Mouse (Mus musculus) left cerebral cortex, postnatal 4 days (tissue): Measurements from ENCODE around the gene Irgc1. TPM values are rescaled to one million over a fixed set of nuclear protein-coding genes. Genes with fewer than 3 reads are reported as not detected.

Source experiments
- DNase-seq: peaks from one replicate; pipeline ENCODE4 v3.0.0-alpha.2; 2022
- intact Hi-C: fragments of 180-260 bp; cut with DNase I; formaldehyde crosslinking; loops from one replicate; pipeline ENCODE4 v1.15.1; 2025
- total RNA-seq, 2 experiments: library from RNA; stranded (reverse); gene quantifications; 2 replicates each; pipeline ENCODE4 v1.2.3; 2021

The Irgc1 gene
- total RNA-seq, 2 experiments from 2014 or later = not detected

GRCm38 (mm10) chr7:24472937-24473336 lies 20.8 kb upstream of the Irgc1 start:
- intact Hi-C loops = no loop called here
- DNase-seq = no peak

- no peak for DNase-seq
- intact Hi-C loops = no loop called here
Measured at GRCm38 (mm10) chr7:24472442-24472841, 20.3 kb upstream of the Irgc1 start.

DNA sequence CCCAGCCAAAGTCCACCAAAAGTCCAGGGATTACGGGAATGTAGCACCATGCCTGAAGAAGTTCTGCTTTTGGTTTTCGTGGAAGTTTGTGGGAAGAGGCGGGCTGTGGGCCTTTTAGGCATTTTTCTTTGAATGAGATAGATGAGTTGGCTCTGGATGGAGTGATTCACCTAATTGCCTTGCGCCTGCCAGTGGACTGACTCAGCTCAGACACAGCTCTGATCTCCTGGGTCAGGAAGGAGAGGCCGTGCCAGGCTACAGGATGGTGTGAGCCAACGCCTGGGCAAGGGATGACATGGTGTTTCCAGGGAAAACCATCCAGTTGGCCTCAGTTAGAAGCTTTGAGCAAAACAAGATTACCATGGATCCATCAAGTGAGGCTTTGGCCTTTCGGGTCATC lies 18.3 kb upstream of the Irgc1 start:
- intact Hi-C loops = no loop called here

DNA sequence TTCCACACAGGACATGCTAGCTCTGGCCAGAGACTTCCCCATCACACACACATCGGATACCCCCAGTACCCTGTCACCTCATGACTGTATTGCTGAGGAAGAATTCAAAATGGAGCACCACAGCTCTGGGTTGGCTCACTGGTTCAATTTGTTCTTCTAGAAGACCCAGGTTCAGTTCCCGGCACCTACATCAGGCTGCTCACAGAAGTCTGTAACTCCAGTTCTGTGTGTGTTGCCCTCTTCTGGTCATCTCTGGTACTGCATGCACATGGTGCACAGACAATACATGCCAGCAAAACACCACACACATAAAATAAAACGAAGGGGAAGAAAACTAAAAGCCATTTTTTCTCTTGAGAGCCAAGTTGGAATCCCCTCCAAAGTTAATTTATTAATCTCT lies 17.0 kb upstream of the Irgc1 start:
- intact Hi-C loops = no loop called here
- no peak for DNase-seq

More for the DNA sequence above, 18.3 kb upstream of the Irgc1 start:
- DNase-seq = no peak

- intact Hi-C loops = no loop called here
- no peak for DNase-seq
Measured at GRCm38 (mm10) chr7:24467886-24468285, 15.8 kb upstream of the Irgc1 start.

GRCm38 (mm10) chr7:24466835-24467234 lies 14.7 kb upstream of the Irgc1 start:
- DNase-seq = no peak
- intact Hi-C loops = no loop called here

DNA sequence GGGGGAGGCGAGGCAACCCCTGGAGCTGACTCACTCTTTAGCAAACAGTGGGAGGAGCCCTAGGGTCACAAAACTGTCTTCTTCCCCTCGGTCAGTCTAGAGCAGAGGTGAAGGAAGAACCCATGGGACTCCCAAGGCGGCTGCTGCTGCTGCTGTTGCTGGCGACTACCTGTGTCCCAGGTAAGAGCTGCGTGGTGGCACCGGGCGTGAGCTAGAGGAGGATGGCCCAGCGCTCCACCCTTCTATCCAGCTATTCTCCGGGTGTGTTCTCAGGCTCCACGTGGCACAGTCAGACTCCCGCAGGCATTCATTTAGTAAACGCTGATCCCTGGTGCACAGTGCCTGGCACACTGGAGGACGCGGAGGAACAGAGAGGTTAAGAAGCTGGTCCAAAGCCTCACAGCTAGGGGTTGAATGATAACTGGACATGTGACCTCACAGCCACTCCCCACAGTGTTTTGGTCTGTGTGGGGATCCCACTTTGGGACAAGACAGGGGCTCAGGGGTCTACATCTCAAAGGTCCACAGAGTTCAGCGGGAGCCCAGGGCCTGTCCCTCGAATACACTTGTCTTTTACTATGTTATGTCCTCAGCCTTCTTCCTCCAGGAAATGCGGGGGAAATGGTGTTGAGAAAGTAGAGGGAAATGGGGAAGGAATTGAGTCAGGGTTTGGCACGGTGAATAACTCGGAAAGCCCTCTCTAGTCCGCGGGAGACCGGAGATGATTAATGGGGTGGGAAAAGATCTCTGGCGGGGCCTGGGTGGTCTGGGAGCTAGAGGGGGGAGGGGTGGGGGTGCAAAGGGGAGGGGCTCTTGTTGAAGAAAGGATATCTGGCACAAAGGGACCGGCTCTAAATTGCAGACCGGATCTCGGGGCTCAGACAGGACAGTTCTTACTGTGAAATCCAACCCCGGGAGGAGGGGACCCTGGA lies 10.6 kb upstream of the Irgc1 start, which contains the start of gene Plaur:
Gene Plaur, plus strand, starts transcription at position 97 of the 932 bp plus-strand sequence.
- intact Hi-C loops = no loop called here
- no peak for DNase-seq

- intact Hi-C loops = no loop called here
- no peak for DNase-seq
Measured at GRCm38 (mm10) chr7:24461376-24462051, 9.4 kb upstream of the Irgc1 start.

DNA sequence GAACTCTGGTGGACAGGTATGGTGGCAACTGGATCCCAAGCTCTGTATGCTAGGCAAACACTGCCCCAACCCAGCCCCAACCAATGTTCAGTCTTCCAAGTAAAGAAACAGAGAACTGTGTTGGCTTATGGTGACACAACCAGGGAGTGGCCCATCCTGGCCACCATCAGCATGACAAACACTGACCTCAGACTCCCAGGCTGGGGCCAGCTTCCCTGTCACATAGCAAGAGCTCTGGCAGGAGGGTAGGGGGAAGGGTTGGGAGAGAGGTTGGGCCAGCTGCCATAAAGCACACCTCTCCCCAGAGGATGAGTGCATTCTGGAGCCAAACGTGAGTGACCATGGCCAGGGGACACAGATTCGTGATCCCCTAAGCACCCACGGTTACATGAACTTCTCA lies 7.7 kb upstream of the Irgc1 start:
- intact Hi-C loops = no loop called here

DNA sequence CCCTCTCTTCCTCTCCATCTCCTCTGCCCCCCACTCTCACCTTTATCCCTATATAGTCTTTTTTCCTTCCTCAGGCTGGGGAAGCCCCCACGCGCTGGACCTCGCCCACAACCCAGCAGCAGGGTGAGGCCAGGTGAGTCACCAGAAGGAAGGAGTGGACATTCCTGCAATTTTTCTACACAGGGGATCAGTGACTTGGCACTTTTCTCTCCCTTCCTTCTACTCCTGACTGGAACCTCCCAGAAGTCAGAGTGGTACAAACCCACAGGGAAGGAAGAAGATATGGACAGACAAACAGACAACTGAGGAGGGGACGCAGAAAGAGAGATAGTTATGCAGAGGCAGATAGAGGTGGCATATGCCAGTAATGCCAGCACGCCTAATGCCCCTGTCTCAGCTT lies 7.3 kb upstream of the Irgc1 start:
- intact Hi-C loops = no loop called here
- no peak for DNase-seq

More for the DNA sequence above, 7.7 kb upstream of the Irgc1 start:
- no peak for DNase-seq

DNA sequence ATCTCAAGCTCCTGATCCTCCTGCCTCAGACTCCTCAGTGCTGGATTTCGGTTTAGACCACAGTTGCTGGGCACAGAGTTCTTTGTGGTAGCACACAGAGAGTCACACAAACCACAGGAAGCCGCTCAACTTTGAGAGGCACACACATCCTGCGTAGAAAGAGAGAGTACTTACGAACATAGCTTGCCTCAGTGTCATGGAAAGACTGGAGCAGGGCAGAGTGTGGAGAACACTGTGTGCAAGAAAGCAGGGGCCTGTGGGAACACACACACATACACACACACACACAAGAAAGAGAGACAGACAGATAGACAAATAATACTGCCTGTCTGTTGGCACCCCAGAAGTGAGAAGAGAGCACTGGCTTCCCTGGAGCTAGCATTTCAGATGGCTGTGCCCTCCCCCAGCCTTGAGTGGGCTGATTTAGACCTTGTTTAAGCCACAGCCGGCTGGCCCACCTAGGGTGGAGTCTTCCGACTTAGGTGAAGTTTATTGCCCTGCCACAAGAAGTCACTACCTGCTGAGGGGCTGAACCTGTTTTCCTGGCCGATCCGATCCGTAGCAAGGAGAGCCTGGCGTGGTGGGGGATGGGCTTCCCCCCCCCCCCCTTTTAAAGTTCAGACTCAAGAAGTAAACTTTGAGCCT lies 5.8 kb upstream of the Irgc1 start:
- intact Hi-C loops = no loop called here
- DNase-seq = no peak

- no peak for DNase-seq
- intact Hi-C loops = no loop called here
Measured at GRCm38 (mm10) chr7:24455726-24456125, 3.6 kb upstream of the Irgc1 start.

- intact Hi-C loops = no loop called here
- no peak for DNase-seq
Measured at GRCm38 (mm10) chr7:24454199-24454598, 2.1 kb upstream of the Irgc1 start.

- intact Hi-C loops = no loop called here
- no peak for DNase-seq
Measured at GRCm38 (mm10) chr7:24450585-24451017, 1.5 kb downstream of the Irgc1 start.

DNA sequence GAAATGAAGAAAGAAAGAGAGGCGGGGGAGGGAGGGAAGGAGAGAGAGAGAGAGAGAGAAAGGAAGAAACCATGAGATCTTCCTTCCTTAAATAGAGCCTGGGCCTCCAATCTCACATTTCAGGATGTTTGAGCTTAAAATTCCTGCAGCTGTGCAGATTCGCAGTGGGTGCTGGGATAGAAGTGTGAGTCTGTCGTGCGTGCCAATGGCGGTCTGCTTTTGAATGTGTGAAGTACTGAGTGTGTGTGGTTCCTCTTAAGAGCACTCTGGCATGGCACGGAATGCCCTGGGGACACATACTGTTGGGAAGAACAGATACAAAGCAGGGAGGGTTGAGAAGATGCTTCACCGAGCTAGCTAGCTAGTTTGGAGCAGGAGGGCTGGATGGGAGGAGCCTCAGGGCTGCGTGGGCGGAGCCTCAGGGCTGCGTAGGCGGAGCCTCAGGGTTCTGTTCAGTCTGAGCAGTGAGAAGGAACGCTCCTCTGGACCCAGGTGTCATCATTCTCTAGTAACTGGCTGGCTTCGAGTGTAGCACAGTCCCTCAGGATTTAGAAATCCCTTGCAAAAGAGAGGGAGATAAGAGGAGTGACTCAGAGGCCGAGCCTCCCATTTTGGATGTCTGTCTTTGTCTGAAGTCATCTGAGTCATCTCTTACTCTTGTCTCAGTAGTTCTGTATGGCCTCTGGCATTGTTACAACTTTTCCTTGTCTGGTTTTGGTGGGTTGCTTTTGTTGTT lies 3.1 kb downstream of the Irgc1 start:
- intact Hi-C loops = no loop called here
- DNase-seq = no peak

GRCm38 (mm10) chr7:24446697-24447340 lies 5.3 kb downstream of the Irgc1 start:
- no peak for DNase-seq

GRCm38 (mm10) chr7:24445266-24445926 lies 6.7 kb downstream of the Irgc1 start:
- intact Hi-C loops = no loop called here

More at GRCm38 (mm10) chr7:24446697-24447340, 5.3 kb downstream of the Irgc1 start:
- intact Hi-C loops = no loop called here

DNA sequence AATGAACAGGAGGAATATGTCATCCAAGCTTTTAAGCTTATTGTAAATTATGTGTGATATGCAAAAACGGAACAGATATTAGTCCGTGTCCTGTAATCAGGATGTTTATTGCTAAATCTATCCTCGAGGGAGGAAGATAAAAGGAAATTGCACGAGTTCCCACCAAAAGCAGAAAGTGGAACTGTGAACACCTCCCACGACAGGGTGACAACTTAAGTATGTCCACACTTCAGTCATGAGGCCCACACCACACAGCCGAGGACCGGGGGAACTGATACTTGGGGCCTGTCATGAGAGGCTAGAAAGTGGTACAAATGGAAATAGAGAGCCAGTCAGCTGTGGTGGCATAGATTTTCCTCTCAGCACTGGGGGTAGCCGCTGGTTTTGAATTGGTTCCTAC lies 9.8 kb downstream of the Irgc1 start:
- no peak for DNase-seq
- intact Hi-C loops = no loop called here

More at GRCm38 (mm10) chr7:24445266-24445926, 6.7 kb downstream of the Irgc1 start:
- no peak for DNase-seq

DNA sequence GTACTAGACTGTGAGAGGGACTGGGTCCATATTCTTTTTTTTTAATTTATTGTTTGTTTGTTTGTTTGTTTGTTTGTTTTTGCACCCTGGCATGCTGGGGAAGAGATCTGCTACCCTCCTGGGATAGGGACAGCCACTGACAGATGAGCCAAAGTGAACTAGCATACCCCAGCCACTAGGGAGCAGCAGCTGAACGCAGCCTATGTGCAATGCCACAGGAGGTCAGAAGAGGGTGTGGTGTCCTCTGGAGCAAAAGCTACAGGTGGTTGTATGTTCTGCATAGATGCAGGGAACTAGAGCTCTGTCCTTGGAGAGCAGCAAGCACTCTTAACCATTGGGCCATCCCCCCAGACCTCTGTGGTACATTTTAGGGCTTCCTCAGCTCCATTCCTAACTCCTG lies 10.3 kb downstream of the Irgc1 start:
- intact Hi-C loops = no loop called here
- peak; percentile 64 for DNase-seq

- DNase-seq = no peak
- intact Hi-C loops = no loop called here
Measured at GRCm38 (mm10) chr7:24439891-24440290, 12.2 kb downstream of the Irgc1 start.
